In genomic region chr7:6650526-6650925, GRCm38 (mm10) we compare ENCODE assay signal across 28 mouse cellular contexts. TPM values are rescaled to one million over a fixed set of nuclear protein-coding genes. Genes with fewer than 3 reads are reported as not detected.
"Had no signal": no experiment of that assay in that cellular context is flagged by ENCODE, and none has a peak within 500 bp of the region (broad histone marks: within the 10 kb centered on the region; RNA-seq: fewer than 3 reads in every experiment).

No protein-coding gene starts in this region.

- H3K36me3 ChIP-seq: embryonic facial prominence, embryonic 10.5 days; embryonic facial prominence, embryonic 12.5 days; embryonic facial prominence, embryonic 13.5 days; embryonic facial prominence, embryonic 15.5 days; forebrain, embryonic 10.5 days; forebrain, embryonic 12.5 days; forebrain, embryonic 15.5 days had no signal

- H3K27me3 ChIP-seq: embryonic facial prominence, embryonic 12.5 days; embryonic facial prominence, embryonic 13.5 days; embryonic facial prominence, embryonic 15.5 days; forebrain, embryonic 12.5 days; forebrain, embryonic 13.5 days; forebrain, embryonic 15.5 days had no signal

- H3K9me3 ChIP-seq: embryonic facial prominence, embryonic 12.5 days; embryonic facial prominence, embryonic 13.5 days; embryonic facial prominence, embryonic 15.5 days; forebrain, embryonic 15.5 days had no signal

- H3K27ac ChIP-seq: embryonic facial prominence, embryonic 10.5 days; embryonic facial prominence, embryonic 12.5 days; embryonic facial prominence, embryonic 13.5 days; embryonic facial prominence, embryonic 15.5 days; forebrain, embryonic 10.5 days; forebrain, embryonic 12.5 days; forebrain, embryonic 13.5 days; forebrain, embryonic 15.5 days; gastrocnemius, adult 2 months; heart, adult 2 months had no signal

- H3K4me1 ChIP-seq: embryonic facial prominence, embryonic 10.5 days; embryonic facial prominence, embryonic 12.5 days; embryonic facial prominence, embryonic 13.5 days; embryonic facial prominence, embryonic 15.5 days; forebrain, embryonic 10.5 days; forebrain, embryonic 12.5 days; forebrain, embryonic 13.5 days; forebrain, embryonic 15.5 days had no signal

- H3K4me3 ChIP-seq: embryonic facial prominence, embryonic 10.5 days; embryonic facial prominence, embryonic 12.5 days; embryonic facial prominence, embryonic 13.5 days; embryonic facial prominence, embryonic 15.5 days; erythroblast, embryonic 14.5 days; forebrain, embryonic 10.5 days; forebrain, embryonic 12.5 days; forebrain, embryonic 13.5 days; forebrain, embryonic 15.5 days; gastrocnemius, adult 2 months; heart, adult 2 months had no signal

- DNase-seq: cerebellum, adult 2 months; cerebellum, adult 8-10 months; cerebellum, adult 9-10 months; cerebellum, adult 9-11 months; cerebellum, postnatal 10 days; cerebellum, postnatal 14 days; cerebellum, postnatal 25 days; cerebellum, postnatal 36 days; embryo, embryonic 11 days; forebrain, postnatal 0 days; gastrocnemius, adult 2 months; gastrocnemius, postnatal 10 days; gastrocnemius, postnatal 14 days; gastrocnemius, postnatal 25 days; gastrocnemius, postnatal 36 days; heart, adult 18-20 months; heart, adult 2 months had no signal

RNA-seq across cellular contexts. Expression of gene Zim1, which starts 45.7 kb away (rescaled TPM):
- total RNA-seq: common myeloid progenitor, adult 5-6 weeks; granulocyte monocyte progenitor cell, adult 5-6 weeks had no signal
- polyA plus RNA-seq: erythroblast, embryonic 14.5 days had no signal
